Mouse (Mus musculus): Measurements from ENCODE around the gene Rnf41.

DNA sequence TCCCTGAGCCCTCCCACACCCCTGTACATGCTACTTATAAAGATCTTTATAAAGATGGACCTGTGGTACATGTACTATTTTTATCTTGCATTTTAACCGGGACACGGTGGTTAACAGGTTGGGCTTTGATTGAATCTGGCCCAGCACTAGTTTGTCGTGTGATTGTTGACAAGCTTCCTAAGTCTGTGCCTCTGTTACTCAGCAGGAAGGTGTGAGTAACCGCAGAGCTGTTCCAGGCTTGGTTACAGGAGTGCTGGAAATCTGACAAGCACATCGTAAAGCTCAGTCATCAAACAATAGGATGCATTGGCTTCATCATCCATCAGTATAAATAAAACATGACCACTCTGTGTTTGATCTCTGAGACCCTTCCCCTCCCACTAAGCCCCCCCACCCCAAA lies 11.0 kb downstream of the Rnf41 start:
- TF ChIP-seq CTCF (IDR thresholded peaks at IDR 0.05; ENCODE audit: low read depth): no peak
- TF ChIP-seq EP300 (IDR thresholded peaks at IDR 0.05; ENCODE audit: low read depth): no peak

Data from heart, postnatal 0 days (tissue).